8 mouse cellular contexts compared by ENCODE assay signal in the genomic region with DNA sequence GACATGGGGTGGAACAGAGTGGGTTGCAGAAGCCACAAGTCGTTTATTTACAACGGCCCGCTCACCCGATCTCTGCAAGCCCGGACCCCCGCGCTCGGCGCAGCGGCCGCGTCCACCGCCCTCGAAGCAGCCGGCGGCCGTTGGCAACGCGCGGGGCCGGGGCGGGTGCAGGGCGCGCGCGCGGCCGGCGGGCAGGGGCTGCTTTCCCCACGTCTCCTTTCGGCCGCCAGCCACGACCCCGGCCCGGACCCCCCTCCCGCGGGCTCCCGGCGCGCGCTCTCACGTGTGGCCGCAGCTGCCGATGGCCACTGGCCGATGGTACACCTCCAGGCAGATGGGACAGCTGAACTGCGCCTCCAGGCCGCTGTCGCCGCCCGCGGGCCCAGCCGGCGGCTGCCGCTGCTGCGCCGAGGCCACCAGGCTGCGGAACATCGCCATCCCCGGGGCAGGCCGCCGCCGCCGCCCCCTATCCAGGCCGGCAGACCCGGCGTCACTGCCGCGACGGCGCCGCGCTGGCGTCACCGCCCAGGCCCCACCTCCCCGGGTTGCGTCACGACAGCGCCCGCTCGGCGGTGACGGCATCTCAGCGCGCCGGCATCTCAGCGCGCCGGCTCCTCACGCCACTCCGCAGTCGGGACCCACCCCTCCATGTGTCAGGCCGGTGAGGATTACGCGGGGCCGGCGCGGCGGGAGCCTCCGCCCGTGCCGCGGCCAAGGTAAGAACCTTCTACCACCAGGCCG. TPM values are rescaled to one million over a fixed set of nuclear protein-coding genes. Genes with fewer than 3 reads are reported as not detected.
A peak's percentile ranks its signal among the peaks of the same experiment; 100 is the strongest.
DNase-seq lines count a peak whose midpoint lies in the region; ATAC-seq lines count a peak whose summit lies in the region.

Gene Rnf166, minus strand, starts transcription at position 485 of the 741 bp plus-strand sequence.
Gene Ctu2, plus strand, starts transcription at position 564 of the 741 bp plus-strand sequence.

- peak within 1 kb of the TSS; percentile 74 for H3K4me2 ChIP-seq in forebrain, embryonic 11.5 days (ENCODE audit: low read depth, low read length, severe bottlenecking)
- H3K4me2 ChIP-seq in heart, embryonic 16.5 days (ENCODE audit: low read depth, low read length), result peak within 1 kb of the TSS; percentile 83
- H3K4me2 ChIP-seq in liver, embryonic 15.5 days, result peak within 1 kb of the TSS; percentile 97
- peak within 1 kb of the TSS; percentile 94 for H3K4me2 ChIP-seq in neural tube, embryonic 12.5 days (replicated peaks)

- H3K4me3 ChIP-seq in forebrain, embryonic 11.5 days (ENCODE audit: low read depth, low read length), result peak within 1 kb of the TSS; percentile 99
- peak within 1 kb of the TSS; percentile 87 for H3K4me3 ChIP-seq in heart, embryonic 16.5 days (ENCODE audit: low read length)
- H3K4me3 ChIP-seq in liver, embryonic 15.5 days (replicated peaks), result peak within 1 kb of the TSS; percentile 97
- peak within 1 kb of the TSS; percentile 98 for H3K4me3 ChIP-seq in neural tube, embryonic 12.5 days

- H3K27ac ChIP-seq in forebrain, embryonic 11.5 days (ENCODE audit: low read depth, low read length), result 0 out of 2 replicates have a peak within 1 kb of the TSS, but pooled peaks have one; percentile 6
- peak within 1 kb of the TSS; percentile 80 for H3K27ac ChIP-seq in heart, embryonic 16.5 days (ENCODE audit: low read length)
- H3K27ac ChIP-seq in liver, embryonic 15.5 days (replicated peaks), result peak within 1 kb of the TSS; percentile 83
- H3K27ac ChIP-seq in neural tube, embryonic 12.5 days, result 0 out of 2 replicates have a peak within 1 kb of the TSS, but pooled peaks have one; percentile 20

- WGBS in forebrain, embryonic 11.5 days, result under 1% methylated on average over 101 of the region's 103 CpGs
- under 1% methylated on average over 102 of the region's 103 CpGs for WGBS in heart, embryonic 16.5 days
- WGBS in liver, embryonic 15.5 days (ENCODE audit: insufficient replicate concordance), result under 1% methylated on average over 102 of the region's 103 CpGs
- under 1% methylated on average over 103 of the region's 103 CpGs for WGBS in neural tube, embryonic 12.5 days

- peak within 1 kb of the TSS; percentile 90 for H3K9ac ChIP-seq in forebrain, embryonic 11.5 days (ENCODE audit: low read length)
- H3K9ac ChIP-seq in heart, embryonic 16.5 days (ENCODE audit: low read length), result peak within 1 kb of the TSS; percentile 93
- peak within 1 kb of the TSS; percentile 87 for H3K9ac ChIP-seq in liver, embryonic 15.5 days
- peak within 1 kb of the TSS; percentile 94 for H3K9ac ChIP-seq in neural tube, embryonic 12.5 days

- no peaks in the 10 kb centered on the region for H3K27me3 ChIP-seq in forebrain, embryonic 11.5 days (ENCODE audit: control insufficient read depth, insufficient read depth, low read length)
- H3K27me3 ChIP-seq in heart, embryonic 16.5 days (ENCODE audit: control insufficient read depth, insufficient read depth, low read length), result no peaks in the 10 kb centered on the region
- no peaks in the 10 kb centered on the region for H3K27me3 ChIP-seq in liver, embryonic 15.5 days
- no peaks in the 10 kb centered on the region for H3K27me3 ChIP-seq in neural tube, embryonic 12.5 days (replicated peaks)

- H3K9me3 ChIP-seq in forebrain, embryonic 11.5 days (ENCODE audit: control insufficient read depth, low read length), result no peaks in the 10 kb centered on the region
- no peaks in the 10 kb centered on the region for H3K9me3 ChIP-seq in heart, embryonic 16.5 days (replicated peaks; ENCODE audit: control insufficient read depth, low read length)
- no peaks in the 10 kb centered on the region for H3K9me3 ChIP-seq in liver, embryonic 15.5 days (replicated peaks)
- H3K9me3 ChIP-seq in neural tube, embryonic 12.5 days, result no peaks in the 10 kb centered on the region

- peaks cover 10% of the 10 kb centered on the region for H3K4me1 ChIP-seq in forebrain, embryonic 11.5 days (replicated peaks; ENCODE audit: control insufficient read depth, insufficient read depth, low read length)
- H3K4me1 ChIP-seq in heart, embryonic 16.5 days (ENCODE audit: control insufficient read depth, insufficient read depth, low read length), result peaks cover 23% of the 10 kb centered on the region
- H3K4me1 ChIP-seq in liver, embryonic 15.5 days (replicated peaks), result peaks cover 49% of the 10 kb centered on the region
- H3K4me1 ChIP-seq in neural tube, embryonic 12.5 days, result peaks cover 20% of the 10 kb centered on the region

- peak; percentile 83 for ATAC-seq in CD4-positive, CD25-positive, alpha-beta regulatory T cell, adult 4 months
- ATAC-seq in forebrain, embryonic 11.5 days (replicated peaks; ENCODE audit: low FRiP score), result peak; percentile 96
- ATAC-seq in heart, embryonic 16.5 days (replicated peaks; ENCODE audit: extremely low read depth, insufficient read depth, low FRiP score), result peak; percentile 91
- ATAC-seq in liver, embryonic 15.5 days (ENCODE audit: insufficient read depth), result peak; percentile 81
- ATAC-seq in neural tube, embryonic 12.5 days (ENCODE audit: low FRiP score, low read depth), result peak; percentile 92

- H3K36me3 ChIP-seq in forebrain, embryonic 11.5 days (ENCODE audit: control insufficient read depth, insufficient read depth, low read length), result no peaks in the 10 kb centered on the region; the same call in 1 of the 2 replicates
- H3K36me3 ChIP-seq in heart, embryonic 16.5 days (ENCODE audit: control insufficient read depth, insufficient read depth), result peaks cover 21% of the 10 kb centered on the region
- peaks cover 40% of the 10 kb centered on the region for H3K36me3 ChIP-seq in liver, embryonic 15.5 days (replicated peaks)
- H3K36me3 ChIP-seq in neural tube, embryonic 12.5 days, result peaks cover 42% of the 10 kb centered on the region

- peak; percentile 78 for DNase-seq in c-Kit-positive CD71-negative TER-119-negative erythroid progenitor cells, embryonic 14.5 days (ENCODE audit: low read depth)
- DNase-seq in forebrain, embryonic 11.5 days (ENCODE audit: low spot score), result peak; percentile 97
- peak; percentile 88 to 95 for DNase-seq in kidney, postnatal 36 days
- DNase-seq in telencephalon, adult 2 months (ENCODE audit: low read depth, low spot score), result peak; percentile 68

RNA-seq across cellular contexts. Expression of gene Rnf166, which starts in this region (rescaled TPM):
- 10 to 100 TPM; 27.3 to 31.0 TPM for polyA plus RNA-seq in CD4-positive, CD25-positive, alpha-beta regulatory T cell, adult 4 months (2017; shearing (Covaris generic))
- polyA plus RNA-seq in forebrain, embryonic 11.5 days (2014; fragmentation: Nextera tagmentation; extraction: Ambion mirVana), result 31.2 and 36.0 TPM in 2 replicates
- polyA plus RNA-seq in heart, embryonic 16.5 days (2015; fragmentation: Nextera tagmentation; extraction: Ambion mirVana), result 42.1 and 48.6 TPM in 2 replicates
- 11.5 and 15.1 TPM in 2 replicates for polyA plus RNA-seq in liver, embryonic 15.5 days (2015; fragmentation: Nextera tagmentation; extraction: Ambion mirVana)
- polyA plus RNA-seq in neural tube, embryonic 12.5 days (2016; fragmentation: Nextera tagmentation; extraction: Ambion mirVana), result 34.6 and 39.7 TPM in 2 replicates

RNA-seq across cellular contexts. Expression of gene Ctu2, which starts in this region (rescaled TPM):
- polyA plus RNA-seq in CD4-positive, CD25-positive, alpha-beta regulatory T cell, adult 4 months (2017; shearing (Covaris generic)), result 10 to 100 TPM; 11.5 to 16.9 TPM
- 75.7 and 84.5 TPM in 2 replicates for polyA plus RNA-seq in forebrain, embryonic 11.5 days (2014; fragmentation: Nextera tagmentation; extraction: Ambion mirVana)
- polyA plus RNA-seq in heart, embryonic 16.5 days (2015; fragmentation: Nextera tagmentation; extraction: Ambion mirVana), result 25.2 and 27.8 TPM in 2 replicates
- 12.4 and 13.1 TPM in 2 replicates for polyA plus RNA-seq in liver, embryonic 15.5 days (2015; fragmentation: Nextera tagmentation; extraction: Ambion mirVana)
- polyA plus RNA-seq in neural tube, embryonic 12.5 days (2016; fragmentation: Nextera tagmentation; extraction: Ambion mirVana), result 65.0 and 67.1 TPM in 2 replicates

Comparison
In these comparisons a context has a peak if more than half of its experiments do, and no peak if none do; other contexts are left out.
1. Peak in every context shown above with its lines: DNase-seq, ATAC-seq, H3K4me3 ChIP-seq and H3K27ac ChIP-seq.
2. H3K27ac ChIP-seq: peak in every context shown above with its lines; median percentile 83 in liver, embryonic 15.5 days; 80 in heart, embryonic 16.5 days; 20 in neural tube, embryonic 12.5 days; 6 in forebrain, embryonic 11.5 days.